In genomic region chr6:135322749-135323148, GRCm38 (mm10) we compare ENCODE assay signal across 8 mouse cellular contexts. TPM values are rescaled to one million over a fixed set of nuclear protein-coding genes. Genes with fewer than 3 reads are reported as not detected.
DNase-seq lines count a peak whose midpoint lies in the region; ATAC-seq and TF ChIP-seq lines count a peak whose summit lies in the region.
"Had no signal": no experiment of that assay in that cellular context is flagged by ENCODE, and none has a peak within 500 bp of the region (broad histone marks: within the 10 kb centered on the region; RNA-seq: fewer than 3 reads in every experiment).

No protein-coding gene starts in this region.

- H3K4me3 ChIP-seq in midbrain, embryonic 10.5 days = no peak overlapping the region
- no peak overlapping the region for H3K4me3 ChIP-seq in midbrain, embryonic 14.5 days (replicated peaks; ENCODE audit: low read depth, low read length)
- no peak overlapping the region for H3K4me3 ChIP-seq in heart, embryonic 13.5 days
- H3K4me3 ChIP-seq in limb, embryonic 14.5 days (replicated peaks; ENCODE audit: low read length) = no peak overlapping the region

- no peak for TF ChIP-seq POLR2A in limb, embryonic 14.5 days (IDR thresholded peaks at IDR 0.05; ENCODE audit: borderline replicate concordance, extremely low read depth, insufficient read depth, insufficient read length)

- H3K27me3 ChIP-seq in midbrain, embryonic 10.5 days (ENCODE audit: low read depth, poor library complexity, severe bottlenecking) = no peaks in the 10 kb centered on the region
- no peaks in the 10 kb centered on the region for H3K27me3 ChIP-seq in midbrain, embryonic 14.5 days (ENCODE audit: control insufficient read depth, insufficient read depth, low read length)
- no peaks in the 10 kb centered on the region for H3K27me3 ChIP-seq in heart, embryonic 13.5 days (replicated peaks)
- H3K27me3 ChIP-seq in limb, embryonic 14.5 days (ENCODE audit: control insufficient read depth, insufficient read depth, low read length) = no peaks in the 10 kb centered on the region

- peaks cover 15% of the 10 kb centered on the region for H3K4me1 ChIP-seq in midbrain, embryonic 10.5 days
- H3K4me1 ChIP-seq in midbrain, embryonic 14.5 days (ENCODE audit: control insufficient read depth, insufficient read depth, low read length) = no peaks in the 10 kb centered on the region
- peaks cover 23% of the 10 kb centered on the region for H3K4me1 ChIP-seq in heart, embryonic 13.5 days
- peaks cover 13% of the 10 kb centered on the region for H3K4me1 ChIP-seq in limb, embryonic 14.5 days (ENCODE audit: control insufficient read depth, insufficient read depth, low read length)

- no peak overlapping the region for H3K4me2 ChIP-seq in midbrain, embryonic 14.5 days (ENCODE audit: low read length)
- no peak overlapping the region for H3K4me2 ChIP-seq in heart, embryonic 13.5 days
- peak overlapping the region; percentile 17; the same call in 1 of the 2 replicates for H3K4me2 ChIP-seq in limb, embryonic 14.5 days (replicated peaks; ENCODE audit: low read depth, low read length, severe bottlenecking)

- no peaks in the 10 kb centered on the region for H3K36me3 ChIP-seq in midbrain, embryonic 10.5 days
- no peaks in the 10 kb centered on the region for H3K36me3 ChIP-seq in midbrain, embryonic 14.5 days (ENCODE audit: control insufficient read depth, insufficient read depth, low read length)
- no peaks in the 10 kb centered on the region for H3K36me3 ChIP-seq in heart, embryonic 13.5 days
- no peaks in the 10 kb centered on the region for H3K36me3 ChIP-seq in limb, embryonic 14.5 days (ENCODE audit: control insufficient read depth, insufficient read depth, low read length)

- no peak overlapping the region for H3K9ac ChIP-seq in midbrain, embryonic 14.5 days (replicated peaks; ENCODE audit: low read length)
- no peak overlapping the region for H3K9ac ChIP-seq in heart, embryonic 13.5 days
- H3K9ac ChIP-seq in limb, embryonic 14.5 days (ENCODE audit: low read depth, low read length, severe bottlenecking) = no peak overlapping the region

- no peak for DNase-seq in midbrain, embryonic 10.5 days (ENCODE audit: low spot score)
- no peak for DNase-seq in midbrain, embryonic 14.5 days
- no peak for DNase-seq in limb, embryonic 14.5 days (ENCODE audit: low spot score)
- peak; percentile 23 for DNase-seq in thymus, postnatal 25 days
- DNase-seq in right cerebral cortex, adult 18-20 months = no peak
- DNase-seq in spleen, postnatal 14 days (ENCODE audit: low spot score in 2 of 2) = no peak

- no peaks in the 10 kb centered on the region for H3K9me3 ChIP-seq in midbrain, embryonic 10.5 days (replicated peaks)
- H3K9me3 ChIP-seq in midbrain, embryonic 14.5 days (ENCODE audit: control insufficient read depth, low read length) = no peaks in the 10 kb centered on the region
- H3K9me3 ChIP-seq in heart, embryonic 13.5 days = no peaks in the 10 kb centered on the region
- no peaks in the 10 kb centered on the region for H3K9me3 ChIP-seq in limb, embryonic 14.5 days (ENCODE audit: control insufficient read depth, low read length)

- WGBS in midbrain, embryonic 10.5 days = 69% methylated on average over 7 of the region's 7 CpGs
- 72% methylated on average over 7 of the region's 7 CpGs for WGBS in midbrain, embryonic 14.5 days
- WGBS in heart, embryonic 13.5 days = 68% methylated on average over 7 of the region's 7 CpGs
- 69% methylated on average over 7 of the region's 7 CpGs for WGBS in limb, embryonic 14.5 days

- ATAC-seq in midbrain, embryonic 14.5 days (ENCODE audit: low FRiP score, low TSS enrichment) = no peak
- no peak for ATAC-seq in heart, embryonic 13.5 days (ENCODE audit: extremely low read depth, insufficient number of reproducible peaks, low FRiP score, low TSS enrichment)
- no peak for ATAC-seq in limb, embryonic 14.5 days (ENCODE audit: low FRiP score, low read depth)

- H3K27ac ChIP-seq in midbrain, embryonic 10.5 days (replicated peaks) = 0 out of 2 replicates have a peak overlapping the region, but pooled peaks have one; percentile 42
- no peak overlapping the region for H3K27ac ChIP-seq in midbrain, embryonic 14.5 days (replicated peaks; ENCODE audit: low read depth, low read length)
- H3K27ac ChIP-seq in heart, embryonic 13.5 days (replicated peaks) = peak overlapping the region; percentile 45; the same call in 1 of the 2 replicates
- H3K27ac ChIP-seq in limb, embryonic 14.5 days (replicated peaks; ENCODE audit: low read depth, low read length) = peak overlapping the region; percentile 38; the same call in 1 of the 2 replicates

RNA-seq across cellular contexts. Expression of gene Pbp2, which starts 12.5 kb away (rescaled TPM):
- polyA plus RNA-seq in midbrain, embryonic 10.5 days (2016; fragmentation: Nextera tagmentation; extraction: Ambion mirVana) = not detected in 2 replicates
- not detected in 2 replicates for polyA plus RNA-seq in midbrain, embryonic 14.5 days (2014; fragmentation: Nextera tagmentation; extraction: Ambion mirVana)
- not detected in 2 replicates for polyA plus RNA-seq in heart, embryonic 13.5 days (2015; fragmentation: Nextera tagmentation; extraction: Ambion mirVana)
- polyA plus RNA-seq in limb, embryonic 14.5 days (2012; rRNA removed) = 0.34 and 0.46 TPM in 2 replicates
- polyA plus RNA-seq in limb, embryonic 14.5 days (2014; fragmentation: Nextera tagmentation; extraction: Ambion mirVana) = 0.29 and 0.46 TPM in 2 replicates
- polyA plus RNA-seq: adrenal gland, adult 2 months had no signal

RNA-seq across cellular contexts. Expression of gene Emp1, which starts 39.6 kb away (rescaled TPM):
- 8.5 and 11.3 TPM in 2 replicates for polyA plus RNA-seq in midbrain, embryonic 10.5 days (2016; fragmentation: Nextera tagmentation; extraction: Ambion mirVana)
- polyA plus RNA-seq in midbrain, embryonic 14.5 days (2014; fragmentation: Nextera tagmentation; extraction: Ambion mirVana) = 1.4 and 3.6 TPM in 2 replicates
- polyA plus RNA-seq in heart, embryonic 13.5 days (2015; fragmentation: Nextera tagmentation; extraction: Ambion mirVana) = 37.4 and 38.4 TPM in 2 replicates
- 366 and 528 TPM in 2 replicates for polyA plus RNA-seq in limb, embryonic 14.5 days (2012; rRNA removed)
- 91.7 and 98.9 TPM in 2 replicates for polyA plus RNA-seq in limb, embryonic 14.5 days (2014; fragmentation: Nextera tagmentation; extraction: Ambion mirVana)
